Mouse (Mus musculus): Measurements from ENCODE around the gene Atg9b. TPM values are rescaled to one million over a fixed set of nuclear protein-coding genes. Genes with fewer than 3 reads are reported as not detected.

The Atg9b gene
- polyA plus RNA-seq, 1 experiment from 2014 or later: 1.4 TPM

- no peaks in the 10 kb centered on the region for H3K36me3 ChIP-seq
- H3K9me3 ChIP-seq (replicated peaks): no peaks in the 10 kb centered on the region
- H3K4me3 ChIP-seq: no peak overlapping the region
- peaks cover 58% of the 10 kb centered on the region for H3K4me1 ChIP-seq
- H3K27ac ChIP-seq: no peak overlapping the region
- 82% methylated on average over 10 of the region's 10 CpGs for WGBS
- no peak for DNase-seq (ENCODE audit: low spot score)
- H3K27me3 ChIP-seq (ENCODE audit: low read depth, poor library complexity, severe bottlenecking): peaks cover 45% of the 10 kb centered on the region
Observed at GRCm38 (mm10) chr5:24385887-24386550, 5.9 kb downstream of the Atg9b start.

- Histone ChIP-seq H3K36me3 (no peaks in the 10 kb centered on the region), H3K27ac (no peak overlapping the region), H3K9me3 (replicated peaks) (no peaks in the 10 kb centered on the region), H3K27me3 (ENCODE audit: low read depth, poor library complexity, severe bottlenecking) (peaks cover 45% of the 10 kb centered on the region), H3K4me3 (no peak overlapping the region), H3K4me1 (peaks cover 56% of the 10 kb centered on the region)
- DNase-seq (ENCODE audit: low spot score): no peak
- 83% methylated on average over 5 of the region's 5 CpGs for WGBS
Observed at GRCm38 (mm10) chr5:24385374-24385773, 6.6 kb downstream of the Atg9b start.

- H3K4me1 ChIP-seq: peaks cover 57% of the 10 kb centered on the region
Observed at GRCm38 (mm10) chr5:24384407-24384806, 7.5 kb downstream of the Atg9b start.

GRCm38 (mm10) chr5:24383026-24383859, 8.7 kb downstream of the Atg9b start:
- H3K4me1 ChIP-seq: peaks cover 46% of the 10 kb centered on the region
- H3K9me3 ChIP-seq (replicated peaks): no peaks in the 10 kb centered on the region
- H3K4me3 ChIP-seq: peak overlapping the region; percentile 59
- WGBS: 1% methylated on average over 34 of the region's 34 CpGs
- DNase-seq (ENCODE audit: low spot score): peak; percentile 96
- H3K36me3 ChIP-seq: no peaks in the 10 kb centered on the region
- H3K27ac ChIP-seq: peak overlapping the region; percentile 76
- H3K27me3 ChIP-seq (ENCODE audit: low read depth, poor library complexity, severe bottlenecking): peaks cover 39% of the 10 kb centered on the region

More at GRCm38 (mm10) chr5:24384407-24384806, 7.5 kb downstream of the Atg9b start:
- Histone ChIP-seq H3K27ac (no peak overlapping the region), H3K27me3 (ENCODE audit: low read depth, poor library complexity, severe bottlenecking) (peaks cover 45% of the 10 kb centered on the region), H3K4me3 (no peak overlapping the region), H3K36me3 (no peaks in the 10 kb centered on the region), H3K9me3 (replicated peaks) (no peaks in the 10 kb centered on the region)
- 75% methylated on average over 6 of the region's 6 CpGs for WGBS
- no peak for DNase-seq (ENCODE audit: low spot score)

- Histone ChIP-seq H3K27me3 (ENCODE audit: low read depth, poor library complexity, severe bottlenecking) (peaks cover 27% of the 10 kb centered on the region), H3K4me1 (peaks cover 39% of the 10 kb centered on the region), H3K4me3 (no peak overlapping the region), H3K27ac (no peak overlapping the region), H3K9me3 (replicated peaks) (no peaks in the 10 kb centered on the region), H3K36me3 (no peaks in the 10 kb centered on the region)
- 75% methylated on average over 2 of the region's 2 CpGs for WGBS
- no peak for DNase-seq (ENCODE audit: low spot score)
Observed at GRCm38 (mm10) chr5:24381988-24382387, 10.0 kb downstream of the Atg9b start.

- 82% methylated on average over 6 of the region's 6 CpGs for WGBS
- no peak overlapping the region for H3K4me3 ChIP-seq
- H3K27ac ChIP-seq: no peak overlapping the region
- no peaks in the 10 kb centered on the region for H3K36me3 ChIP-seq
- no peak for DNase-seq (ENCODE audit: low spot score)
- H3K4me1 ChIP-seq: peaks cover 34% of the 10 kb centered on the region
- peaks cover 22% of the 10 kb centered on the region for H3K27me3 ChIP-seq (ENCODE audit: low read depth, poor library complexity, severe bottlenecking)
- no peaks in the 10 kb centered on the region for H3K9me3 ChIP-seq (replicated peaks)
Observed at GRCm38 (mm10) chr5:24381486-24381885, 10.5 kb downstream of the Atg9b start.

GRCm38 (mm10) chr5:24380499-24380898, 11.4 kb downstream of the Atg9b start:
- Histone ChIP-seq H3K27me3 (ENCODE audit: low read depth, poor library complexity, severe bottlenecking) (peaks cover 12% of the 10 kb centered on the region), H3K27ac (no peak overlapping the region; the same call in 1 of the 2 replicates), H3K4me1 (peaks cover 34% of the 10 kb centered on the region), H3K4me3 (no peak overlapping the region), H3K36me3 (no peaks in the 10 kb centered on the region), H3K9me3 (replicated peaks) (no peaks in the 10 kb centered on the region)
- DNase-seq (ENCODE audit: low spot score): no peak
- WGBS: 93% methylated on average over 4 of the region's 4 CpGs

- Histone ChIP-seq H3K4me3 (no peak overlapping the region), H3K4me1 (peaks cover 32% of the 10 kb centered on the region), H3K27ac (no peak overlapping the region), H3K36me3 (no peaks in the 10 kb centered on the region), H3K27me3 (ENCODE audit: low read depth, poor library complexity, severe bottlenecking) (peaks cover 2% of the 10 kb centered on the region; the same call in 1 of the 2 replicates), H3K9me3 (replicated peaks) (no peaks in the 10 kb centered on the region)
- DNase-seq (ENCODE audit: low spot score): no peak
- 60% methylated on average over 4 of the region's 4 CpGs for WGBS
Observed at GRCm38 (mm10) chr5:24379501-24379900, 12.4 kb downstream of the Atg9b start.

GRCm38 (mm10) chr5:24378700-24379099, 13.2 kb downstream of the Atg9b start:
- 83% methylated on average over 2 of the region's 2 CpGs for WGBS
- no peaks in the 10 kb centered on the region for H3K36me3 ChIP-seq
- no peak overlapping the region for H3K27ac ChIP-seq

GRCm38 (mm10) chr5:24374666-24375328, 17.1 kb downstream of the Atg9b start:
- no peak overlapping the region for H3K27ac ChIP-seq
- no peak overlapping the region for H3K4me3 ChIP-seq
- H3K27me3 ChIP-seq (ENCODE audit: low read depth, poor library complexity, severe bottlenecking): no peaks in the 10 kb centered on the region
- no peaks in the 10 kb centered on the region for H3K36me3 ChIP-seq
- no peak for DNase-seq (ENCODE audit: low spot score)
- no peaks in the 10 kb centered on the region for H3K9me3 ChIP-seq (replicated peaks)
- WGBS: 87% methylated on average over 7 of the region's 7 CpGs
- H3K4me1 ChIP-seq: peaks cover 18% of the 10 kb centered on the region

More at GRCm38 (mm10) chr5:24378700-24379099, 13.2 kb downstream of the Atg9b start:
- H3K4me3 ChIP-seq: no peak overlapping the region
- no peaks in the 10 kb centered on the region for H3K27me3 ChIP-seq (ENCODE audit: low read depth, poor library complexity, severe bottlenecking)
- DNase-seq (ENCODE audit: low spot score): no peak
- peaks cover 24% of the 10 kb centered on the region for H3K4me1 ChIP-seq
- no peaks in the 10 kb centered on the region for H3K9me3 ChIP-seq (replicated peaks)

- Histone ChIP-seq H3K4me3 (no peak overlapping the region), H3K36me3 (no peaks in the 10 kb centered on the region), H3K27ac (no peak overlapping the region), H3K4me1 (peaks cover 14% of the 10 kb centered on the region), H3K9me3 (replicated peaks) (no peaks in the 10 kb centered on the region), H3K27me3 (ENCODE audit: low read depth, poor library complexity, severe bottlenecking) (no peaks in the 10 kb centered on the region)
- WGBS: 90% methylated on average over 6 of the region's 6 CpGs
- no peak for DNase-seq (ENCODE audit: low spot score)
Observed at GRCm38 (mm10) chr5:24374216-24374615, 17.7 kb downstream of the Atg9b start.

GRCm38 (mm10) chr5:24373807-24374206, 18.1 kb downstream of the Atg9b start:
- 82% methylated on average over 5 of the region's 5 CpGs for WGBS
- H3K27me3 ChIP-seq (ENCODE audit: low read depth, poor library complexity, severe bottlenecking): no peaks in the 10 kb centered on the region
- H3K27ac ChIP-seq: no peak overlapping the region
- H3K4me1 ChIP-seq: peaks cover 14% of the 10 kb centered on the region
- no peaks in the 10 kb centered on the region for H3K36me3 ChIP-seq
- H3K4me3 ChIP-seq: no peak overlapping the region
- H3K9me3 ChIP-seq (replicated peaks): no peaks in the 10 kb centered on the region
- no peak for DNase-seq (ENCODE audit: low spot score)

- 88% methylated on average over 9 of the region's 9 CpGs for WGBS
- Histone ChIP-seq H3K27me3 (ENCODE audit: low read depth, poor library complexity, severe bottlenecking) (no peaks in the 10 kb centered on the region), H3K36me3 (no peaks in the 10 kb centered on the region), H3K4me3 (no peak overlapping the region), H3K9me3 (replicated peaks) (no peaks in the 10 kb centered on the region), H3K27ac (no peak overlapping the region), H3K4me1 (peaks cover 9% of the 10 kb centered on the region)
- no peak for DNase-seq (ENCODE audit: low spot score)
Observed at GRCm38 (mm10) chr5:24369767-24370166, 22.2 kb downstream of the Atg9b start.

Data from limb, embryonic 10.5 days (tissue).